9 mouse cellular contexts compared by ENCODE assay signal in the genomic region with DNA sequence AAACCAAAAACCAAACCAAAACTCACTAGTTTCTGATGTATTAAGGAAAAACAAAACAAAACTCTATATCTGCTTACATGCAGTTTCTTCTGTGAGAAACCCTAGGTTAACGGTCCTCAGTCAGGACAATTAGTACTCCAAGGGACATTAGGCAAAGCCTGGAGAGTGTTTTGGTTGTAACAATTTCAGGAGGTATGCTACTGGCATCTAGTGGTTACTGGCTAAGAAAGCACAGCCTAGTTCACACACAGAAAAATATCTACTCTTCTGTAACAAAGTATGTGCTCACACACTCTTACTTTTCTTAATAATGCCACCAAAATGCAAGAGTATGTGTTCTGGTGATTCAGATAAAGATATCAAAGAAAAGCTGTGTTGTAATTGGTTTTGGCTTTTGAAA. TPM values are rescaled to one million over a fixed set of nuclear protein-coding genes. Genes with fewer than 3 reads are reported as not detected.
A peak's percentile ranks its signal among the peaks of the same experiment; 100 is the strongest.
DNase-seq lines count a peak whose midpoint lies in the region; ATAC-seq and TF ChIP-seq lines count a peak whose summit lies in the region.
"Had no signal": no experiment of that assay in that cellular context is flagged by ENCODE, and none has a peak within 500 bp of the region (broad histone marks: within the 10 kb centered on the region; RNA-seq: fewer than 3 reads in every experiment).

No protein-coding gene starts in this region.

- peak; percentile 75 for TF ChIP-seq CTCF in midbrain, postnatal 0 days (IDR thresholded peaks at IDR 0.05)

- H3K4me1 ChIP-seq in kidney, embryonic 15.5 days, result peaks cover 7% of the 10 kb centered on the region
- H3K4me1 ChIP-seq in kidney, embryonic 14.5 days (ENCODE audit: control insufficient read depth, insufficient read depth, low read length), result peaks cover 8% of the 10 kb centered on the region; the same call in 1 of the 2 replicates
- 0 out of 2 replicates have a peak, but pooled peaks cover 8% of the 10 kb centered on the region for H3K4me1 ChIP-seq in hindbrain, embryonic 12.5 days
- no peaks in the 10 kb centered on the region for H3K4me1 ChIP-seq in midbrain, postnatal 0 days (ENCODE audit: insufficient read depth, low read length)

- DNase-seq in adipocyte (ENCODE audit: low spot score), result peak; percentile 85
- DNase-seq in midbrain, postnatal 0 days (ENCODE audit: low spot score), result peak; percentile 53
- no peak for DNase-seq in heart, adult 18-20 months
- DNase-seq in adrenal gland, postnatal 10 days, result no peak
- no peak for DNase-seq in spleen, postnatal 14 days (ENCODE audit: low spot score in 2 of 2)
- DNase-seq: gastrocnemius, postnatal 10 days had no signal

- H3K4me2 ChIP-seq in kidney, embryonic 15.5 days, result peak overlapping the region; percentile 67
- no peak overlapping the region for H3K4me2 ChIP-seq in kidney, embryonic 14.5 days (replicated peaks; ENCODE audit: low read depth, low read length)
- peak overlapping the region; percentile 54 for H3K4me2 ChIP-seq in hindbrain, embryonic 12.5 days (replicated peaks)
- H3K4me2 ChIP-seq in midbrain, postnatal 0 days (ENCODE audit: low read depth, low read length, poor library complexity, severe bottlenecking), result peak overlapping the region; percentile 37

- no peak overlapping the region for H3K27ac ChIP-seq in kidney, embryonic 15.5 days
- H3K27ac ChIP-seq in kidney, embryonic 14.5 days (ENCODE audit: low read depth, low read length), result no peak overlapping the region
- H3K27ac ChIP-seq in hindbrain, embryonic 12.5 days, result no peak overlapping the region
- H3K27ac ChIP-seq in midbrain, postnatal 0 days (ENCODE audit: low read depth, low read length), result no peak overlapping the region

- H3K27me3 ChIP-seq in kidney, embryonic 15.5 days, result no peaks in the 10 kb centered on the region
- no peaks in the 10 kb centered on the region for H3K27me3 ChIP-seq in kidney, embryonic 14.5 days (ENCODE audit: control insufficient read depth, insufficient read depth, low read length)
- no peaks in the 10 kb centered on the region for H3K27me3 ChIP-seq in hindbrain, embryonic 12.5 days
- H3K27me3 ChIP-seq in midbrain, postnatal 0 days (ENCODE audit: insufficient read depth, low read length), result no peaks in the 10 kb centered on the region

- H3K9me3 ChIP-seq in kidney, embryonic 15.5 days (replicated peaks), result no peaks in the 10 kb centered on the region
- no peaks in the 10 kb centered on the region for H3K9me3 ChIP-seq in kidney, embryonic 14.5 days (ENCODE audit: control insufficient read depth, low read length)
- no peaks in the 10 kb centered on the region for H3K9me3 ChIP-seq in hindbrain, embryonic 12.5 days (replicated peaks)
- H3K9me3 ChIP-seq in midbrain, postnatal 0 days (ENCODE audit: low read length), result no peaks in the 10 kb centered on the region

- WGBS in kidney, embryonic 15.5 days, result 21% methylated on average over 1 of the region's 1 CpGs
- 23% methylated on average over 1 of the region's 1 CpGs for WGBS in kidney, embryonic 14.5 days
- WGBS in hindbrain, embryonic 12.5 days, result 39% methylated on average over 1 of the region's 1 CpGs
- WGBS in midbrain, postnatal 0 days, result 0% methylated on average over 1 of the region's 1 CpGs

- no peak overlapping the region for H3K4me3 ChIP-seq in kidney, embryonic 15.5 days (replicated peaks)
- H3K4me3 ChIP-seq in kidney, embryonic 14.5 days (ENCODE audit: low read length), result no peak overlapping the region
- H3K4me3 ChIP-seq in hindbrain, embryonic 12.5 days, result peak overlapping the region; percentile 79; the same call in 1 of the 2 replicates
- H3K4me3 ChIP-seq in midbrain, postnatal 0 days (ENCODE audit: low read depth, low read length), result peak overlapping the region; percentile 73

- H3K9ac ChIP-seq in kidney, embryonic 15.5 days, result no peak overlapping the region
- no peak overlapping the region for H3K9ac ChIP-seq in kidney, embryonic 14.5 days (ENCODE audit: low read depth, low read length)
- H3K9ac ChIP-seq in hindbrain, embryonic 12.5 days, result no peak overlapping the region
- H3K9ac ChIP-seq in midbrain, postnatal 0 days (replicated peaks; ENCODE audit: low read length, poor library complexity, severe bottlenecking), result peak overlapping the region; percentile 94; the same call in 1 of the 2 replicates

- ATAC-seq in kidney, embryonic 15.5 days (replicated peaks; ENCODE audit: low FRiP score), result no peak
- ATAC-seq in kidney, embryonic 14.5 days (ENCODE audit: low FRiP score, low TSS enrichment), result no peak
- ATAC-seq in hindbrain, embryonic 12.5 days (ENCODE audit: low FRiP score), result no peak
- no peak for ATAC-seq in midbrain, postnatal 0 days (ENCODE audit: low FRiP score)

- H3K36me3 ChIP-seq in kidney, embryonic 15.5 days, result peaks cover 5% of the 10 kb centered on the region
- H3K36me3 ChIP-seq in kidney, embryonic 14.5 days (ENCODE audit: control insufficient read depth, insufficient read depth, low read length), result no peaks in the 10 kb centered on the region; the same call in 1 of the 2 replicates
- H3K36me3 ChIP-seq in hindbrain, embryonic 12.5 days, result peaks cover 11% of the 10 kb centered on the region
- H3K36me3 ChIP-seq in midbrain, postnatal 0 days (ENCODE audit: insufficient read depth, low read length), result peaks cover 5% of the 10 kb centered on the region; the same call in 1 of the 2 replicates

RNA-seq across cellular contexts. Expression of a gene that starts 1.7 kb away (rescaled TPM):
- 3.7 and 4.1 TPM in 2 replicates for polyA plus RNA-seq in kidney, embryonic 15.5 days (2015; fragmentation: Nextera tagmentation; extraction: Ambion mirVana)
- 2.1 and 3.1 TPM in 2 replicates for polyA plus RNA-seq in kidney, embryonic 14.5 days (2014; fragmentation: Nextera tagmentation; extraction: Ambion mirVana)
- polyA plus RNA-seq in hindbrain, embryonic 12.5 days (2016; fragmentation: Nextera tagmentation; extraction: Ambion mirVana), result 12.1 and 12.7 TPM in 2 replicates
- total RNA-seq in midbrain, postnatal 0 days (2014; rRNA removed), result 16.8 and 18.1 TPM in 2 replicates
- polyA plus RNA-seq in midbrain, postnatal 0 days (2015; fragmentation: Nextera tagmentation; extraction: Ambion mirVana), result 6.5 and 7.7 TPM in 2 replicates
- total RNA-seq in heart, adult 18-20 months (2021), result under 1 TPM; 0.52 to 0.85 TPM
- total RNA-seq in adrenal gland, postnatal 10 days (2021), result 1 to 10 TPM in 1 of 2 experiments, under 1 TPM in 1; 0.66 to 2.0 TPM

RNA-seq across cellular contexts. Expression of a gene that starts 6.5 kb away (rescaled TPM):
- polyA plus RNA-seq in kidney, embryonic 15.5 days (2015; fragmentation: Nextera tagmentation; extraction: Ambion mirVana), result 9.5 and 10.1 TPM in 2 replicates
- 8.6 and 11.6 TPM in 2 replicates for polyA plus RNA-seq in kidney, embryonic 14.5 days (2014; fragmentation: Nextera tagmentation; extraction: Ambion mirVana)
- polyA plus RNA-seq in hindbrain, embryonic 12.5 days (2016; fragmentation: Nextera tagmentation; extraction: Ambion mirVana), result 14.0 and 15.1 TPM in 2 replicates
- total RNA-seq in midbrain, postnatal 0 days (2014; rRNA removed), result 30.6 and 32.1 TPM in 2 replicates
- polyA plus RNA-seq in midbrain, postnatal 0 days (2015; fragmentation: Nextera tagmentation; extraction: Ambion mirVana), result 11.9 and 14.3 TPM in 2 replicates
- 1 to 10 TPM; 5.6 to 6.0 TPM for total RNA-seq in heart, adult 18-20 months (2021)
- 10 to 100 TPM in 1 of 2 experiments, 1 to 10 TPM in 1; 6.7 to 11.8 TPM for total RNA-seq in adrenal gland, postnatal 10 days (2021)

RNA-seq across cellular contexts. Expression of a gene that starts 15.7 kb away (rescaled TPM):
- polyA plus RNA-seq in kidney, embryonic 15.5 days (2015; fragmentation: Nextera tagmentation; extraction: Ambion mirVana), result 353 TPM in 2 replicates
- 228 and 351 TPM in 2 replicates for polyA plus RNA-seq in kidney, embryonic 14.5 days (2014; fragmentation: Nextera tagmentation; extraction: Ambion mirVana)
- 236 and 258 TPM in 2 replicates for polyA plus RNA-seq in hindbrain, embryonic 12.5 days (2016; fragmentation: Nextera tagmentation; extraction: Ambion mirVana)
- 92.7 and 94.7 TPM in 2 replicates for total RNA-seq in midbrain, postnatal 0 days (2014; rRNA removed)
- polyA plus RNA-seq in midbrain, postnatal 0 days (2015; fragmentation: Nextera tagmentation; extraction: Ambion mirVana), result 72.6 and 81.6 TPM in 2 replicates
- total RNA-seq in heart, adult 18-20 months (2021), result 10 to 100 TPM; 38.4 to 45.9 TPM
- total RNA-seq in adrenal gland, postnatal 10 days (2021), result 10 to 100 TPM; 84.9 to 93.6 TPM

RNA-seq across cellular contexts. Expression of a gene that starts 48.1 kb away (rescaled TPM):
- 16.3 and 18.0 TPM in 2 replicates for polyA plus RNA-seq in kidney, embryonic 15.5 days (2015; fragmentation: Nextera tagmentation; extraction: Ambion mirVana)
- polyA plus RNA-seq in kidney, embryonic 14.5 days (2014; fragmentation: Nextera tagmentation; extraction: Ambion mirVana), result 10.8 and 14.5 TPM in 2 replicates
- 27.0 and 28.3 TPM in 2 replicates for polyA plus RNA-seq in hindbrain, embryonic 12.5 days (2016; fragmentation: Nextera tagmentation; extraction: Ambion mirVana)
- 42.9 and 50.3 TPM in 2 replicates for total RNA-seq in midbrain, postnatal 0 days (2014; rRNA removed)
- 15.9 and 17.2 TPM in 2 replicates for polyA plus RNA-seq in midbrain, postnatal 0 days (2015; fragmentation: Nextera tagmentation; extraction: Ambion mirVana)
- 1 to 10 TPM; 4.4 to 4.5 TPM for total RNA-seq in heart, adult 18-20 months (2021)
- 10 to 100 TPM; 12.0 to 13.8 TPM for total RNA-seq in adrenal gland, postnatal 10 days (2021)

Comparison
In these comparisons a context has a peak if more than half of its experiments do, and no peak if none do; other contexts are left out.
1. H3K4me3 ChIP-seq: peak in hindbrain, embryonic 12.5 days (single experiment) and midbrain, postnatal 0 days (single experiment); none in kidney, embryonic 15.5 days (single experiment) and kidney, embryonic 14.5 days (single experiment).
2. DNase-seq: peak in adipocyte (single experiment) and midbrain, postnatal 0 days (single experiment); none in heart, adult 18-20 months (0 of 2), adrenal gland, postnatal 10 days (single experiment) and spleen, postnatal 14 days (0 of 2).